15 mouse cellular contexts compared by ENCODE assay signal in the genomic region with DNA sequence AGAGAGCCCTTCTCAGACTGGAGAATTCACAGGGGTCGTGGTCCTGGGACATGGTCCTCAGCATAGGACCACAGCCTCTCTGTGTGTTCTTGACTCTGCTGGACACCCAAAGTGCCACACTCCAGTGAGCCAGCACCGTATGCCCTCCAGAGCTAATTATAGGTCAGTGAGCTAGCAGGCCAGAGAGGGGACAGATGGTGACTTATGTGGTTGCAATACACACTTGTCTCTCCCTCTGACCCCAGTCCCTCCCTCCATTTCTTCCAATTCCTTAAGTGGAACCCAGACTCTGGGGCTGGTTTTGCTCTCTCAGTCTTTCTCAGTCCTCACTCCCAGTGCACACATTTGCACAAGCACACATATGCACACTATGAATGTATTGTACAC. TPM values are rescaled to one million over a fixed set of nuclear protein-coding genes. Genes with fewer than 3 reads are reported as not detected.
A peak's percentile ranks its signal among the peaks of the same experiment; 100 is the strongest.
DNase-seq lines count a peak whose midpoint lies in the region; ATAC-seq and TF ChIP-seq lines count a peak whose summit lies in the region.
"Had no signal": no experiment of that assay in that cellular context is flagged by ENCODE, and none has a peak within 500 bp of the region (broad histone marks: within the 10 kb centered on the region; RNA-seq: fewer than 3 reads in every experiment).

No protein-coding gene starts in this region.

- TF ChIP-seq EP300 in heart, adult 2 months (IDR thresholded peaks at IDR 0.05; ENCODE audit: insufficient read depth, low read depth, low read length): no peak

- intact Hi-C loops in heart, adult 2 months (cut with DNase I): no loop called here
- intact Hi-C loops in heart, postnatal 25 days (cut with DNase I): no loop called here

- no peaks in the 10 kb centered on the region for H3K79me2 ChIP-seq in heart, adult 2 months (replicated peaks; ENCODE audit: control insufficient read depth, insufficient read depth, low read length)

- H3K4me3 ChIP-seq in heart, adult 2 months: no peak overlapping the region
- peak overlapping the region; percentile 26 for H3K4me3 ChIP-seq in heart, embryonic 16.5 days (ENCODE audit: low read length)
- no peak overlapping the region for H3K4me3 ChIP-seq in liver, embryonic 12.5 days
- H3K4me3 ChIP-seq: stomach, embryonic 15.5 days had no signal

- peak overlapping the region; percentile 87 for H3K4me2 ChIP-seq in heart, embryonic 16.5 days (ENCODE audit: low read depth, low read length)
- H3K4me2 ChIP-seq in liver, embryonic 12.5 days: no peak overlapping the region
- H3K4me2 ChIP-seq: stomach, embryonic 15.5 days had no signal

- no peak for TF ChIP-seq POLR2A in heart, adult 2 months (IDR thresholded peaks at IDR 0.05; ENCODE audit: insufficient read depth, low read depth, low read length)

- no peak for ATAC-seq in heart, embryonic 16.5 days (replicated peaks; ENCODE audit: extremely low read depth, insufficient read depth, low FRiP score)
- ATAC-seq in liver, embryonic 12.5 days: no peak
- ATAC-seq: CD4-positive, CD25-positive, alpha-beta regulatory T cell, adult 4 months; Patski had no signal

- no peak overlapping the region; the same call in 1 of the 2 replicates for H3K27ac ChIP-seq in heart, adult 2 months
- H3K27ac ChIP-seq in heart, embryonic 16.5 days (ENCODE audit: low read length): peak overlapping the region; percentile 87
- no peak overlapping the region for H3K27ac ChIP-seq in liver, embryonic 12.5 days
- H3K27ac ChIP-seq: stomach, embryonic 15.5 days had no signal

- no peaks in the 10 kb centered on the region for H3K9me3 ChIP-seq in heart, embryonic 16.5 days (replicated peaks; ENCODE audit: control insufficient read depth, low read length)
- no peaks in the 10 kb centered on the region for H3K9me3 ChIP-seq in liver, embryonic 12.5 days (replicated peaks)
- H3K9me3 ChIP-seq: stomach, embryonic 15.5 days had no signal

- peak; percentile 16 to 36 for DNase-seq in heart, adult 2 months
- DNase-seq in heart, postnatal 25 days (ENCODE audit: low spot score): no peak
- peak; percentile 95 for DNase-seq in brain, adult 2 months (ENCODE audit: low read depth, low spot score)
- peak; percentile 89 for DNase-seq in cerebellum, adult 9-10 months
- no peak for DNase-seq in thymus, adult 18-20 months
- DNase-seq in liver: no peak
- DNase-seq: adrenal gland, postnatal 10 days; kidney, postnatal 4 days; lung, postnatal 14 days had no signal

- WGBS in heart, adult 2 months: 47% methylated on average over 2 of the region's 2 CpGs
- 33% methylated on average over 2 of the region's 2 CpGs for WGBS in heart, embryonic 16.5 days
- WGBS in liver, embryonic 12.5 days (ENCODE audit: insufficient replicate concordance): 58% methylated on average over 2 of the region's 2 CpGs

- no peaks in the 10 kb centered on the region for H3K27me3 ChIP-seq in heart, adult 2 months (ENCODE audit: control insufficient read depth, insufficient read depth, low read length)
- H3K27me3 ChIP-seq in heart, embryonic 16.5 days (ENCODE audit: control insufficient read depth, insufficient read depth, low read length): no peaks in the 10 kb centered on the region
- peaks cover 22% of the 10 kb centered on the region for H3K27me3 ChIP-seq in liver, embryonic 12.5 days (replicated peaks)
- H3K27me3 ChIP-seq: Patski; stomach, embryonic 15.5 days had no signal

- no peak overlapping the region for H3K9ac ChIP-seq in heart, adult 2 months (ENCODE audit: low read depth, low read length)
- peak overlapping the region; percentile 47 for H3K9ac ChIP-seq in heart, embryonic 16.5 days (ENCODE audit: low read length)
- no peak overlapping the region for H3K9ac ChIP-seq in liver, embryonic 12.5 days
- H3K9ac ChIP-seq: stomach, embryonic 15.5 days had no signal

- H3K4me1 ChIP-seq in heart, adult 2 months (ENCODE audit: control insufficient read depth, insufficient read depth, low read length): no peaks in the 10 kb centered on the region; the same call in 1 of the 2 replicates
- peaks cover 60% of the 10 kb centered on the region for H3K4me1 ChIP-seq in heart, embryonic 16.5 days (ENCODE audit: control insufficient read depth, insufficient read depth, low read length)
- H3K4me1 ChIP-seq in liver, embryonic 12.5 days: peaks cover 16% of the 10 kb centered on the region

- H3K36me3 ChIP-seq in heart, adult 2 months (ENCODE audit: control insufficient read depth, insufficient read depth, low read length): peaks cover 3% of the 10 kb centered on the region
- peaks cover 5% of the 10 kb centered on the region; the same call in 1 of the 2 replicates for H3K36me3 ChIP-seq in heart, embryonic 16.5 days (ENCODE audit: control insufficient read depth, insufficient read depth)
- peaks cover 18% of the 10 kb centered on the region for H3K36me3 ChIP-seq in liver, embryonic 12.5 days

- no peak for TF ChIP-seq CTCF in heart, adult 2 months (IDR thresholded peaks at IDR 0.05)

RNA-seq across cellular contexts. Expression of gene Ppfia4, which starts 9.5 kb away (rescaled TPM):
- total RNA-seq in heart, adult 2 months (2021): under 1 TPM; 0.80 to 0.94 TPM
- 4.4 and 4.9 TPM in 2 replicates for polyA plus RNA-seq in heart, adult 2 months (2012; rRNA removed)
- total RNA-seq in heart, postnatal 25 days (2021): 1 to 10 TPM; 1.6 to 1.9 TPM
- 10.6 and 11.4 TPM in 2 replicates for polyA plus RNA-seq in heart, embryonic 16.5 days (2015; fragmentation: Nextera tagmentation; extraction: Ambion mirVana)
- 1.5 TPM in 2 replicates for polyA plus RNA-seq in liver, embryonic 12.5 days (2016; fragmentation: Nextera tagmentation; extraction: Ambion mirVana)

RNA-seq across cellular contexts. Expression of gene Tmem183a, which starts 19.5 kb away (rescaled TPM):
- 10 to 100 TPM; 17.8 to 18.7 TPM for total RNA-seq in heart, adult 2 months (2021)
- 22.9 and 45.8 TPM in 2 replicates for polyA plus RNA-seq in heart, adult 2 months (2012; rRNA removed)
- 10 to 100 TPM; 19.4 to 19.8 TPM for total RNA-seq in heart, postnatal 25 days (2021)
- 57.5 and 60.4 TPM in 2 replicates for polyA plus RNA-seq in heart, embryonic 16.5 days (2015; fragmentation: Nextera tagmentation; extraction: Ambion mirVana)
- polyA plus RNA-seq in liver, embryonic 12.5 days (2016; fragmentation: Nextera tagmentation; extraction: Ambion mirVana): 62.9 and 69.7 TPM in 2 replicates

RNA-seq across cellular contexts. Expression of gene 4933406M09Rik, which starts 43.5 kb away (rescaled TPM):
- not detected for total RNA-seq in heart, adult 2 months (2021)
- polyA plus RNA-seq in heart, adult 2 months (2012; rRNA removed): not detected in 2 replicates
- not detected for total RNA-seq in heart, postnatal 25 days (2021)
- polyA plus RNA-seq in heart, embryonic 16.5 days (2015; fragmentation: Nextera tagmentation; extraction: Ambion mirVana): not detected in 2 replicates
- polyA plus RNA-seq in liver, embryonic 12.5 days (2016; fragmentation: Nextera tagmentation; extraction: Ambion mirVana): not detected in 2 replicates
- total RNA-seq: adrenal gland, postnatal 10 days had no signal
- polyA plus RNA-seq: CD4-positive, CD25-positive, alpha-beta regulatory T cell, adult 4 months; limb, embryonic 14.5 days; Patski; stomach, embryonic 15.5 days had no signal

RNA-seq across cellular contexts. Expression of gene Myog, which starts 52.5 kb away (rescaled TPM):
- not detected for total RNA-seq in heart, adult 2 months (2021)
- polyA plus RNA-seq in heart, adult 2 months (2012; rRNA removed): not detected in 2 replicates
- total RNA-seq in heart, postnatal 25 days (2021): not detected
- polyA plus RNA-seq in heart, embryonic 16.5 days (2015; fragmentation: Nextera tagmentation; extraction: Ambion mirVana): 2.0 and 3.3 TPM in 2 replicates
- 1.1 and 4.9 TPM in 2 replicates for polyA plus RNA-seq in liver, embryonic 12.5 days (2016; fragmentation: Nextera tagmentation; extraction: Ambion mirVana)
- polyA plus RNA-seq: CD4-positive, CD25-positive, alpha-beta regulatory T cell, adult 4 months; Patski had no signal

Comparison
In these comparisons a context has a peak if more than half of its experiments do, and no peak if none do; other contexts are left out.
1. DNase-seq: peak in heart, adult 2 months (2 of 2), brain, adult 2 months (single experiment) and cerebellum, adult 9-10 months (single experiment); none in heart, postnatal 25 days (single experiment), thymus, adult 18-20 months (0 of 2) and liver (single experiment).